Mouse (Mus musculus): ENCODE measurements around the gene Hmgb1. TPM values are rescaled to one million over a fixed set of nuclear protein-coding genes. Genes with fewer than 3 reads are reported as not detected.

The Hmgb1 gene
- polyA plus RNA-seq, 1 experiment from 2014 or later, result 1,140 TPM

- H3K9ac ChIP-seq (replicated peaks), result no peak overlapping the region
- no peak overlapping the region for H3K4me2 ChIP-seq (replicated peaks)
- no peak overlapping the region for H3K4me3 ChIP-seq
- no peaks in the 10 kb centered on the region for H3K9me3 ChIP-seq
- no peak for ATAC-seq (replicated peaks)
- peaks cover 27% of the 10 kb centered on the region for H3K36me3 ChIP-seq
- H3K27me3 ChIP-seq, result no peaks in the 10 kb centered on the region
- no peak overlapping the region for H3K27ac ChIP-seq (replicated peaks)
- 80% methylated on average over 7 of the region's 7 CpGs for WGBS
- peaks cover 18% of the 10 kb centered on the region for H3K4me1 ChIP-seq
These were observed 139.2 kb downstream of the Hmgb1 start for GRCm38 (mm10) chr5:149045054-149045453.

GRCm38 (mm10) chr5:149044067-149044466, 140.2 kb downstream of the Hmgb1 start:
- H3K4me1 ChIP-seq, result peaks cover 9% of the 10 kb centered on the region
- no peak overlapping the region for H3K27ac ChIP-seq (replicated peaks)
- H3K4me2 ChIP-seq (replicated peaks), result no peak overlapping the region
- no peak for ATAC-seq (replicated peaks)
- no peak overlapping the region for H3K4me3 ChIP-seq
- no peaks in the 10 kb centered on the region for H3K27me3 ChIP-seq
- 87% methylated on average over 4 of the region's 4 CpGs for WGBS
- H3K36me3 ChIP-seq, result peaks cover 20% of the 10 kb centered on the region
- H3K9ac ChIP-seq (replicated peaks), result no peak overlapping the region
- no peaks in the 10 kb centered on the region for H3K9me3 ChIP-seq

DNA sequence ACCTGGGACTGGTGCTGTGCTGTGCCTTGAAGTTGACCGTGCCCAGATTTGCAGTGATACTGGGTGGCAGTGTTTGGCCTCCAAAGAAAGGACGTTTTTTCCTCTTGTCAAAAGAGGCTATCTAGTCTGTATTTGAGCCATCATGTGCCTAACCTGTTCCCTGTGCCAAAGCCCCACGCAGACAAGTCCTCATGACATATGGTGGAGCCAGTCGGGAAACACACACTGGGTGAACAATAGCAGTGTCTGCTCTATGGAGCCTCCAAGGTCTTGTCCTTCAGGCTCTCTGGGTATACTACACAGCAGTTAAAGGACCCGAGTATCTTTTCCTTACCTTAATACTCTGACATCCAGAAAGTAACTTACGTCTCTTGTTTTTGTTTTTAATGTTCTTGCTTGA, 141.0 kb downstream of the Hmgb1 start:
- H3K9me3 ChIP-seq, result no peaks in the 10 kb centered on the region
- H3K27ac ChIP-seq (replicated peaks), result no peak overlapping the region
- no peak overlapping the region for H3K4me2 ChIP-seq (replicated peaks)
- ATAC-seq (replicated peaks), result no peak
- H3K4me1 ChIP-seq, result peaks cover 6% of the 10 kb centered on the region; the same call in 1 of the 2 replicates
- WGBS, result 75% methylated on average over 6 of the region's 6 CpGs
- H3K36me3 ChIP-seq, result peaks cover 20% of the 10 kb centered on the region
- no peak overlapping the region for H3K4me3 ChIP-seq
- H3K9ac ChIP-seq (replicated peaks), result no peak overlapping the region
- H3K27me3 ChIP-seq, result no peaks in the 10 kb centered on the region

- Histone ChIP-seq H3K4me1 (peaks cover 3% of the 10 kb centered on the region; the same call in 1 of the 2 replicates), H3K27ac (replicated peaks) (no peak overlapping the region), H3K9me3 (no peaks in the 10 kb centered on the region), H3K36me3 (peaks cover under 1% of the 10 kb centered on the region; the same call in 1 of the 2 replicates), H3K9ac (replicated peaks) (no peak overlapping the region), H3K27me3 (no peaks in the 10 kb centered on the region), H3K4me3 (no peak overlapping the region), H3K4me2 (replicated peaks) (no peak overlapping the region)
- 85% methylated on average over 5 of the region's 5 CpGs for WGBS
- ATAC-seq (replicated peaks), result no peak
These were observed 144.5 kb downstream of the Hmgb1 start for GRCm38 (mm10) chr5:149039825-149040224.

GRCm38 (mm10) chr5:149037729-149038128, 146.6 kb downstream of the Hmgb1 start:
- H3K27ac ChIP-seq (replicated peaks), result no peak overlapping the region
- H3K9me3 ChIP-seq, result no peaks in the 10 kb centered on the region
- no peak for ATAC-seq (replicated peaks)
- no peak overlapping the region for H3K4me2 ChIP-seq (replicated peaks)
- no peak overlapping the region for H3K9ac ChIP-seq (replicated peaks)
- peaks cover 3% of the 10 kb centered on the region; the same call in 1 of the 2 replicates for H3K4me1 ChIP-seq
- 21% methylated on average over 10 of the region's 10 CpGs for WGBS
- H3K4me3 ChIP-seq, result no peak overlapping the region
- H3K36me3 ChIP-seq, result no peaks in the 10 kb centered on the region
- no peaks in the 10 kb centered on the region for H3K27me3 ChIP-seq

DNA sequence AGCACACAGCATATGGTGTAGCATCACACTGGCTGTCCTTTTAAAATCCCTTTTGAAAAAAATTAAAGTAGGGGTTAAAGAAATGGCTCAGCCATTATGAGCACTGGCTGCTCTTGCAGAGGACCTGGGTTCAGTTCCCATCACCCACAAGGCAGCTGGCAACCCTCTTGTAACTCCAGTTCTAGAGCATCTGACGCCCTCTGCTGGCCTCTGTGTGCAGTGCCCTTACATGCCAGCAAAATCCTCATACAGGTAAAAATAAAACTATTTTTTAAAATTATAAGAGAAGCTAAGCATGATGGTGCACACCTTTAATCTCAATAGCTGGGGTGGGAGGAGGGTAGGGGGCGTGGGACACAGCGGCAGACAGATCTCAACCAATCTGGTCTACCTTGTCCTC, 147.4 kb downstream of the Hmgb1 start:
- 96% methylated on average over 3 of the region's 3 CpGs for WGBS

GRCm38 (mm10) chr5:149032438-149032837, 151.9 kb downstream of the Hmgb1 start:
- Histone ChIP-seq H3K9ac (replicated peaks) (no peak overlapping the region), H3K36me3 (no peaks in the 10 kb centered on the region), H3K9me3 (no peaks in the 10 kb centered on the region), H3K4me2 (replicated peaks) (no peak overlapping the region), H3K4me3 (no peak overlapping the region), H3K4me1 (peaks cover 14% of the 10 kb centered on the region), H3K27me3 (no peaks in the 10 kb centered on the region), H3K27ac (replicated peaks) (no peak overlapping the region)
- ATAC-seq (replicated peaks), result no peak
- WGBS, result 94% methylated on average over 4 of the region's 4 CpGs

More for the DNA sequence above, 147.4 kb downstream of the Hmgb1 start:
- no peak overlapping the region for H3K4me2 ChIP-seq (replicated peaks)
- no peaks in the 10 kb centered on the region for H3K36me3 ChIP-seq
- no peak overlapping the region for H3K9ac ChIP-seq (replicated peaks)
- no peaks in the 10 kb centered on the region for H3K9me3 ChIP-seq
- no peaks in the 10 kb centered on the region for H3K27me3 ChIP-seq
- ATAC-seq (replicated peaks), result no peak
- H3K4me1 ChIP-seq, result peaks cover 5% of the 10 kb centered on the region
- no peak overlapping the region for H3K27ac ChIP-seq (replicated peaks)
- no peak overlapping the region for H3K4me3 ChIP-seq

- peak; percentile 88 for ATAC-seq (replicated peaks)
- Histone ChIP-seq H3K4me3 (peak overlapping the region; percentile 36), H3K4me1 (peaks cover 14% of the 10 kb centered on the region), H3K27ac (replicated peaks) (peak overlapping the region; percentile 85), H3K9ac (replicated peaks) (peak overlapping the region; percentile 64), H3K9me3 (no peaks in the 10 kb centered on the region), H3K36me3 (no peaks in the 10 kb centered on the region), H3K4me2 (replicated peaks) (peak overlapping the region; percentile 68), H3K27me3 (no peaks in the 10 kb centered on the region)
- WGBS, result 2% methylated on average over 30 of the region's 30 CpGs
These were observed 153.0 kb downstream of the Hmgb1 start for GRCm38 (mm10) chr5:149031199-149031750.

DNA sequence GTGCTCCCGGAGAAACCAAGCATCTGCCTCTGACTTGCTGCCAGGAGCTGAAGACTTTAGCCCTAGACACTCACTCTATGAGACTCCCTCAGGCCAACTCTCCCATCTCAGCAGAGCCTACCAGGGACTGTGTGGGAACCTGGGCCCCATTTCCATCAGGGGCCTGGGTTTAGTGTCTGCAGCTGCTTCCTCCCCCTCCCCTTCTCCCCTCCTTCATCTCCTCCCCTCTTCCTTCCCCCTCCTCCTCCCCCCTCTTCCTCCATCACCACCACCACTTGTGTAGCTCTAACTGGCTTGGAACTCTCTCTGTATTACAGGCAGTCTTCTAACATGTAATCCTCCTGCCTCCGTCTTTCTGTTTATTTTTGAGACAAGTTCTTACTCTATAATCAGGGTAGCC, 154.2 kb downstream of the Hmgb1 start:
- no peak overlapping the region for H3K9ac ChIP-seq (replicated peaks)
- no peak overlapping the region for H3K4me3 ChIP-seq
- WGBS, result 57% methylated on average over 2 of the region's 2 CpGs
- no peak overlapping the region for H3K27ac ChIP-seq (replicated peaks)
- no peaks in the 10 kb centered on the region for H3K9me3 ChIP-seq
- peaks cover 14% of the 10 kb centered on the region for H3K4me1 ChIP-seq
- ATAC-seq (replicated peaks), result no peak
- no peaks in the 10 kb centered on the region for H3K27me3 ChIP-seq
- no peaks in the 10 kb centered on the region for H3K36me3 ChIP-seq
- H3K4me2 ChIP-seq (replicated peaks), result no peak overlapping the region

DNA sequence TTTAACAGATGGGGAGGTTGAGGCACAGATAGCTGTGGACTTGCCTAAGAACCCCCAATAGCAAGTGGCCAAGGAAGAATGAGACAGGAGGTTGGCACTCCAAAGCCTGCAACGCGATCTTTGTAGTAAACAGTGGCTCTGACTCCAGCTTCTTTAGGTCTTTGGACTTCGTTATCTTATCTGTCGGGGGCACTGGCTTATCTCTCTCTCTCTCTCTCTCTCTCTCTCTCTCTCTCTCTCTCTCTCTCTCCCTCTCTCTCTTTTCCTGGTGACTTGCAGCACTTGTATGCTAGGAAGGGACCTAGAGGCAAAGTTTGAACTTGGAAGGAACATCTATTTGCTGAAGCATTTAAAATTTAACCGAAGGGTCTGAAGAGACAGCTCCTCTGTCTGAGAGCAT, 155.9 kb downstream of the Hmgb1 start:
- peaks cover 14% of the 10 kb centered on the region for H3K4me1 ChIP-seq
- no peaks in the 10 kb centered on the region for H3K36me3 ChIP-seq
- H3K4me3 ChIP-seq, result no peak overlapping the region
- no peak overlapping the region for H3K4me2 ChIP-seq (replicated peaks)
- no peak for ATAC-seq (replicated peaks)
- H3K27me3 ChIP-seq, result no peaks in the 10 kb centered on the region
- H3K9me3 ChIP-seq, result no peaks in the 10 kb centered on the region
- H3K9ac ChIP-seq (replicated peaks), result no peak overlapping the region
- H3K27ac ChIP-seq (replicated peaks), result no peak overlapping the region
- WGBS, result 80% methylated on average over 5 of the region's 5 CpGs

- 80% methylated on average over 8 of the region's 8 CpGs for WGBS
- H3K9me3 ChIP-seq, result no peaks in the 10 kb centered on the region
- ATAC-seq (replicated peaks), result no peak
These were observed 156.9 kb downstream of the Hmgb1 start for GRCm38 (mm10) chr5:149027389-149027788.

GRCm38 (mm10) chr5:149021120-149021519, 163.2 kb downstream of the Hmgb1 start:
- Histone ChIP-seq H3K27ac (replicated peaks) (no peak overlapping the region), H3K4me1 (peaks cover 4% of the 10 kb centered on the region), H3K27me3 (no peaks in the 10 kb centered on the region), H3K9ac (replicated peaks) (no peak overlapping the region), H3K4me3 (no peak overlapping the region), H3K9me3 (no peaks in the 10 kb centered on the region), H3K4me2 (replicated peaks) (no peak overlapping the region), H3K36me3 (no peaks in the 10 kb centered on the region)
- 56% methylated on average over 7 of the region's 7 CpGs for WGBS
- no peak for ATAC-seq (replicated peaks)

More at GRCm38 (mm10) chr5:149027389-149027788, 156.9 kb downstream of the Hmgb1 start:
- Histone ChIP-seq H3K27me3 (no peaks in the 10 kb centered on the region), H3K36me3 (no peaks in the 10 kb centered on the region), H3K27ac (replicated peaks) (no peak overlapping the region), H3K4me3 (no peak overlapping the region), H3K4me1 (peaks cover 14% of the 10 kb centered on the region), H3K9ac (replicated peaks) (no peak overlapping the region), H3K4me2 (replicated peaks) (no peak overlapping the region)

GRCm38 (mm10) chr5:149020681-149021062, 163.6 kb downstream of the Hmgb1 start:
- H3K9ac ChIP-seq (replicated peaks), result no peak overlapping the region

More at GRCm38 (mm10) chr5:149020681-149021062, 163.6 kb downstream of the Hmgb1 start:
- Histone ChIP-seq H3K4me1 (peaks cover 8% of the 10 kb centered on the region), H3K27me3 (no peaks in the 10 kb centered on the region), H3K4me2 (replicated peaks) (no peak overlapping the region), H3K36me3 (no peaks in the 10 kb centered on the region), H3K27ac (replicated peaks) (no peak overlapping the region), H3K9me3 (no peaks in the 10 kb centered on the region), H3K4me3 (no peak overlapping the region)
- no peak for ATAC-seq (replicated peaks)
- WGBS, result 68% methylated on average over 16 of the region's 16 CpGs

All from forebrain, embryonic 15.5 days (tissue).